Mouse (Mus musculus) CH12.LX (cell line): ENCODE results near the gene Pla2g10. TPM values are rescaled to one million over a fixed set of nuclear protein-coding genes. Genes with fewer than 3 reads are reported as not detected.

Experiments used
- DNase-seq: peaks from one replicate; pipeline ENCODE4 v3.0.0-alpha.2; 2013; ENCODE audit errors: extremely low read depth
- H3K27ac ChIP-seq: 2 replicates; pipeline ENCODE4 v1.5.1; 2012; ENCODE audit warnings: low read depth, mild to moderate bottlenecking, control low read depth, moderate library complexity; ENCODE audit not compliant: insufficient read depth
- H3K27me3 ChIP-seq: replicated peaks from 2 replicates; pipeline ENCODE3; 2012; ENCODE audit warnings: inconsistent platforms
- H3K36me3 ChIP-seq, 2 experiments: replicated peaks in 1 of 2; 2 replicates each; pipeline versions ENCODE3 to v1.6.1; 2012; ENCODE audit warnings: inconsistent platforms in 1 of 2, low read length in 1 of 2, mild to moderate bottlenecking in 1 of 2, mixed read lengths in 1 of 2, moderate library complexity in 1 of 2; ENCODE audit not compliant: control insufficient read depth in 1 of 2, insufficient read depth in 1 of 2
- H3K4me1 ChIP-seq, 2 experiments: 2 replicates each; pipeline ENCODE4 v1.6.1; 2012; ENCODE audit warnings: inconsistent platforms in 1 of 2, moderate library complexity in 1 of 2; ENCODE audit not compliant: insufficient read depth in 2 of 2, control insufficient read depth in 1 of 2
- H3K4me2 ChIP-seq: 2 replicates; pipeline ENCODE4 v1.6.1; 2012; ENCODE audit warnings: low read depth, mild to moderate bottlenecking, control low read depth; ENCODE audit not compliant: poor library complexity, insufficient read depth, severe bottlenecking
- H3K4me3 ChIP-seq, 3 experiments: fragments of 150-350 bp in 1 of 3; sonication (generic) in 1 of 3; replicated peaks in 1 of 3; 2 replicates each; pipeline versions ENCODE3 to v1.5.1; 2011 to 2012; ENCODE audit warnings: low read depth in 2 of 3, low read length in 2 of 3, mild to moderate bottlenecking in 2 of 3, moderate library complexity in 2 of 3, control low read depth in 1 of 3, improper control_type of control experiment in 1 of 3, inconsistent platforms in 1 of 3, mixed read lengths in 1 of 3; ENCODE audit not compliant: poor library complexity in 1 of 3
- H3K79me2 ChIP-seq: replicated peaks from 2 replicates; pipeline ENCODE4 v1.6.1; 2012; ENCODE audit warnings: mild to moderate bottlenecking, moderate library complexity; ENCODE audit not compliant: control insufficient read depth, poor library complexity, insufficient read depth, severe bottlenecking; ENCODE audit errors: extremely low read depth
- H3K9ac ChIP-seq: 2 replicates; pipeline ENCODE4 v1.6.1; 2012; ENCODE audit warnings: low read depth, mild to moderate bottlenecking, control low read depth, moderate library complexity; ENCODE audit not compliant: insufficient read depth
- H3K9me3 ChIP-seq: replicated peaks from 2 replicates; pipeline ENCODE3; 2012; ENCODE audit warnings: low read length, inconsistent platforms, mixed read lengths
- BHLHE40 ChIP-seq: IDR thresholded peaks from 2 replicates; pipeline ENCODE4 v1.6.1; 2011; ENCODE audit warnings: mild to moderate bottlenecking, low read depth, low read length, improper control_type of control experiment
- CHD2 ChIP-seq: IDR thresholded peaks from 2 replicates; pipeline ENCODE4 v1.6.1; 2011; ENCODE audit warnings: low read length, improper control_type of control experiment
- E2F4 ChIP-seq: IDR thresholded peaks from 2 replicates; pipeline ENCODE4 v1.6.1; 2011; ENCODE audit warnings: low read depth, low read length, improper control_type of control experiment; ENCODE audit not compliant: insufficient replicate concordance
- EP300 ChIP-seq: IDR thresholded peaks from 2 replicates; pipeline ENCODE4 v1.6.1; 2011; ENCODE audit warnings: low read length, improper control_type of control experiment
- ETS1 ChIP-seq: conservative IDR thresholded peaks from 2 replicates; pipeline ENCODE4 v1.6.1; 2012; ENCODE audit warnings: low read depth, mild to moderate bottlenecking, inconsistent platforms, low read length, improper control_type of control experiment, moderate library complexity
- GABPA ChIP-seq: IDR thresholded peaks from 2 replicates; pipeline ENCODE4 v1.6.1; 2012; ENCODE audit warnings: low read depth, low read length, improper control_type of control experiment, inconsistent platforms; ENCODE audit not compliant: insufficient replicate concordance
- HCFC1 ChIP-seq: IDR thresholded peaks from 2 replicates; pipeline ENCODE4 v1.6.1; 2012; ENCODE audit warnings: low read depth, mild to moderate bottlenecking, inconsistent platforms, low read length, improper control_type of control experiment
- IRF4 ChIP-seq: IDR thresholded peaks from 2 replicates; pipeline ENCODE4 v1.6.1; 2014; ENCODE audit warnings: low read depth, mild to moderate bottlenecking, inconsistent platforms, low read length, improper control_type of control experiment
- JUN ChIP-seq: IDR thresholded peaks from 2 replicates; pipeline ENCODE4 v1.6.1; 2011; ENCODE audit warnings: low read depth, mild to moderate bottlenecking, low read length, improper control_type of control experiment, moderate library complexity; ENCODE audit not compliant: insufficient read depth
- JUND ChIP-seq: conservative IDR thresholded peaks from 2 replicates; pipeline ENCODE4 v1.6.1; 2011; ENCODE audit warnings: low read depth, low read length, improper control_type of control experiment
- KAT2A ChIP-seq: IDR thresholded peaks from 2 replicates; pipeline ENCODE4 v1.6.1; 2012; ENCODE audit warnings: low read length, improper control_type of control experiment, inconsistent platforms; ENCODE audit not compliant: insufficient replicate concordance
- MAX ChIP-seq: IDR thresholded peaks from 2 replicates; pipeline ENCODE4 v1.6.1; 2011; ENCODE audit warnings: low read length, improper control_type of control experiment
- MAZ ChIP-seq: IDR thresholded peaks from 2 replicates; pipeline ENCODE4 v1.6.1; 2012; ENCODE audit warnings: low read depth, mild to moderate bottlenecking, inconsistent platforms, low read length, improper control_type of control experiment, moderate library complexity
- MEF2A ChIP-seq: IDR thresholded peaks from 2 replicates; pipeline ENCODE4 v1.6.1; 2014; ENCODE audit warnings: low read depth, mild to moderate bottlenecking, inconsistent platforms, low read length, improper control_type of control experiment, borderline replicate concordance
- MXI1 ChIP-seq: IDR thresholded peaks from 2 replicates; pipeline ENCODE4 v1.6.1; 2011; ENCODE audit warnings: mild to moderate bottlenecking, low read depth, low read length, improper control_type of control experiment
- MYC ChIP-seq: IDR thresholded peaks from 2 replicates; pipeline ENCODE4 v1.6.1; 2011; ENCODE audit warnings: low read depth, mild to moderate bottlenecking, improper control_type of control experiment, low read length
- NELFE ChIP-seq: IDR thresholded peaks from 2 replicates; pipeline ENCODE4 v1.6.1; 2011; ENCODE audit warnings: low read depth, low read length, improper control_type of control experiment
- NRF1 ChIP-seq: IDR thresholded peaks from 2 replicates; pipeline ENCODE4 v1.6.1; 2014; ENCODE audit warnings: low read depth, mild to moderate bottlenecking, inconsistent platforms, low read length, improper control_type of control experiment, moderate library complexity
- PAX5 ChIP-seq: IDR thresholded peaks from 2 replicates; pipeline ENCODE4 v1.6.1; 2012; ENCODE audit warnings: low read length, inconsistent platforms, mixed read lengths
- POLR2A ChIP-seq: IDR thresholded peaks from 2 replicates; pipeline ENCODE4 v1.6.1; 2011; ENCODE audit warnings: low read depth, mild to moderate bottlenecking, improper control_type of control experiment, low read length
- RCOR1 ChIP-seq: conservative IDR thresholded peaks from 2 replicates; pipeline ENCODE4 v1.6.1; 2012; ENCODE audit warnings: low read depth, mild to moderate bottlenecking, inconsistent platforms, low read length, improper control_type of control experiment
- TBP ChIP-seq: conservative IDR thresholded peaks from 2 replicates; pipeline ENCODE4 v1.6.1; 2011; ENCODE audit warnings: low read depth, low read length, improper control_type of control experiment
- UBTF ChIP-seq: IDR thresholded peaks from 2 replicates; pipeline ENCODE4 v1.6.1; 2012; ENCODE audit warnings: low read depth, mild to moderate bottlenecking, inconsistent platforms, low read length, improper control_type of control experiment, moderate library complexity
- USF1 ChIP-seq: IDR thresholded peaks from 2 replicates; pipeline ENCODE4 v1.6.1; 2014; ENCODE audit warnings: low read depth, mild to moderate bottlenecking, inconsistent platforms, low read length, improper control_type of control experiment
- USF2 ChIP-seq: conservative IDR thresholded peaks from 2 replicates; pipeline ENCODE4 v1.6.1; 2011; ENCODE audit warnings: low read depth, low read length, improper control_type of control experiment
- ZMIZ1 ChIP-seq: IDR thresholded peaks from 2 replicates; pipeline ENCODE4 v1.6.1; 2012; ENCODE audit warnings: low read depth, mild to moderate bottlenecking, inconsistent platforms, low read length, improper control_type of control experiment
- dilution Hi-C: fragments of 300-500 bp; cut with MboI; formaldehyde crosslinking; loops from 2 replicates; pipeline ENCODE4 v1.14.3; 2020; ENCODE audit warnings: low sequenced_read_pairs; ENCODE audit not compliant: extremely low pct_unique_long_range_greater_than_20kb, extremely low pct_ligation_motif_present
- in situ Hi-C: fragments of 300-500 bp; cut with MboI; formaldehyde crosslinking; loops from 3 replicates; pipeline ENCODE4 v1.14.3; 2019; ENCODE audit warnings: low sequenced_read_pairs, low pct_ligation_motif_present, low pct_unique_long_range_greater_than_20kb, mixed read lengths
- polyA plus RNA-seq: library from polyadenylated mRNA; unstranded; fragments of >175 nt; gene quantifications from 2 replicates; pipeline ENCODE4 v1.2.1, GENCODE M21; 2012; ENCODE audit warnings: low read depth; ENCODE audit not compliant: insufficient read length
- total RNA-seq, 2 experiments: library from RNA; depleted of rRNA; stranded (reverse); fragments of 300-350 nt in 1 of 2; fragments of >200 nt in 1 of 2; gene quantifications; 2 replicates each; pipeline ENCODE4 v1.2.3; 2012 to 2014

Pla2g10 gene
- total and polyA plus RNA-seq, 3 experiments = not detected

DNA sequence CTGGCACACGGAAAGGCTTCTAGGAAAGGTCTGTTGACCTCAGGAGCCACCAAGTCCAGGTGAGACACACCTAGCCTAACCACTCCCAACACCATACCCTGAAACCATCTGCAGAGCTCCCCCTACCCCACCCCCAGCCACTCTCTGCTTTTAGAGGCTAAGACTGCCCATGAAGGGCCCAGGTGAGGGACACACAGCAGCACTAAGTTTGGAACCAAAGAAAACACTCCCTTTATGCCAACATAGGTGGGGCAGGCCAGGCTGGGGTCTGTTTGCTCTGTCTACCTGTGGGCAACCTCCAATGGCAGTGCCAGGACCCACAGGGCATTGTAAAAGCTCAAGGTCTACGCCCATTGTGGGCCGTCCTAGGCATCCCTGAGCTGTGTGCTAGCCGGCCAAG is 1.4 kb downstream of the Pla2g10 start:
- Histone ChIP-seq H3K79me2 (no peaks in the 10 kb centered on the region), H3K4me1 (peaks cover under 1 to 5% of the 10 kb centered on the region in 2 experiments; a peak in 2 of 4 replicates), H3K4me3 (no peak overlapping the region), H3K4me2 (no peak overlapping the region), H3K27me3 (peaks cover 10% of the 10 kb centered on the region), H3K36me3 (no peaks in the 10 kb centered on the region), H3K27ac (no peak overlapping the region), H3K9me3 (no peaks in the 10 kb centered on the region), H3K9ac (no peak overlapping the region)
- DNase-seq = no peak
- dilution Hi-C loops = no loop called here
- in situ Hi-C loops = loop anchor here (25.0 kb wide), 1 partner anchor 292 kb away; no protein-coding TSS in a partner anchor
- no peak for TF ChIP-seq MAZ
- no peak for TF ChIP-seq IRF4
- TF ChIP-seq BHLHE40 = no peak
- no peak for TF ChIP-seq TBP
- no peak for TF ChIP-seq JUND
- TF ChIP-seq CHD2 = no peak
- TF ChIP-seq UBTF = no peak
- no peak for TF ChIP-seq USF2
- TF ChIP-seq JUN = no peak
- no peak for TF ChIP-seq KAT2A
- TF ChIP-seq NELFE = no peak
- TF ChIP-seq MEF2A = no peak
- no peak for TF ChIP-seq RCOR1
- no peak for TF ChIP-seq NRF1
- TF ChIP-seq ETS1 = no peak
- no peak for TF ChIP-seq PAX5
- TF ChIP-seq EP300 = no peak

DNA sequence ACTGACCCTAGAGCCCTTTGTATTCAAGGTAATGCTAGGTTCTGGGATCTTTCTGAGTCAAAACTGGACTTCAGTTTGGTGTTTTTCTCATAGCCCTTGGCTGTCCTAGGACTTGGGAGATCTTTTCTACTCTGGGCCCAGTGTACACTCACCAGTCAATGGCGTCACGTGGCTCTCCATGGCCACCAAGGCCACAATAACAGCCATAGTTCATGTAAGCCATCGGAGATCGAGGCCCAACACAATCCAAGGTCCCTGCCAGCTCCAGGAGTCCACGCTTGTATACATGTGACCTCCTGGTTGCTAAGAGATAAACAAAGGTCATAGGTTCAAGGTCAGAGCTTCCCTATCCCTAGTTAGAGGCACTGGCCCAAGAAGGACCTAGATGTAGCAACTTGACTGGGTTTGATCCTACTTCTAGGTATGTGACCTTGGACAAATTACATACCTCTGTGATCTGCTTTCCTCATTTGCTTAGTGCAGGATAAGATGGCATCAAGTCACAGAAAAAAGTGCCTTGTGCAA is 2.9 kb downstream of the Pla2g10 start:
- H3K36me3 ChIP-seq = no peaks in the 10 kb centered on the region
- no peaks in the 10 kb centered on the region for H3K79me2 ChIP-seq
- H3K4me1 ChIP-seq = peaks cover 4% of the 10 kb centered on the region in 2 experiments; a peak in 2 of 4 replicates
- no peak overlapping the region for H3K27ac ChIP-seq
- TF ChIP-seq GABPA (no peak), ETS1 (no peak), PAX5 (no peak), HCFC1 (no peak), IRF4 (no peak), MAZ (no peak), NRF1 (no peak), MYC (no peak), E2F4 (no peak), EP300 (no peak), POLR2A (no peak), UBTF (no peak), MXI1 (no peak), BHLHE40 (no peak), ZMIZ1 (no peak), RCOR1 (no peak), MAX (no peak), USF1 (no peak)
- H3K27me3 ChIP-seq = peaks cover 8% of the 10 kb centered on the region
- H3K4me2 ChIP-seq = no peak overlapping the region
- DNase-seq = no peak
- dilution Hi-C loops (no loop called here), in situ Hi-C loops (loop anchor here (25.0 kb wide), 1 partner anchor 291 kb away; no protein-coding TSS in a partner anchor)
- no peaks in the 10 kb centered on the region for H3K9me3 ChIP-seq
- H3K4me3 ChIP-seq = no peak overlapping the region
- no peak overlapping the region for H3K9ac ChIP-seq
